Mouse (Mus musculus): ENCODE measurements around the gene Rimkla. TPM values are rescaled to one million over a fixed set of nuclear protein-coding genes. Genes with fewer than 3 reads are reported as not detected.

The Rimkla gene
- polyA plus RNA-seq, 1 experiment from 2014 or later: 2.2 TPM

- H3K36me3 ChIP-seq (replicated peaks; ENCODE audit: control insufficient read depth, insufficient read depth, low read depth, low read length): no peaks in the 10 kb centered on the region
- WGBS: 55% methylated on average over 2 of the region's 2 CpGs
- no peak for ATAC-seq (replicated peaks; ENCODE audit: insufficient number of reproducible peaks, low FRiP score, low TSS enrichment, low read depth)
These were observed 66.8 kb downstream of the Rimkla start for GRCm38 (mm10) chr4:119425601-119426000.

GRCm38 (mm10) chr4:119425077-119425476, 67.4 kb downstream of the Rimkla start:
- Histone ChIP-seq H3K9me3 (replicated peaks; ENCODE audit: control insufficient read depth, low read length) (no peaks in the 10 kb centered on the region), H3K9ac (replicated peaks; ENCODE audit: low read length) (no peak overlapping the region), H3K4me1 (ENCODE audit: control insufficient read depth, insufficient read depth, low read length) (no peaks in the 10 kb centered on the region; the same call in 1 of the 2 replicates), H3K4me2 (ENCODE audit: low read depth, low read length) (no peak overlapping the region), H3K27ac (replicated peaks; ENCODE audit: low read depth, low read length) (no peak overlapping the region), H3K36me3 (replicated peaks; ENCODE audit: control insufficient read depth, insufficient read depth, low read depth, low read length) (no peaks in the 10 kb centered on the region), H3K4me3 (ENCODE audit: low read depth, low read length) (no peak overlapping the region), H3K27me3 (ENCODE audit: control insufficient read depth, insufficient read depth, low read length) (no peaks in the 10 kb centered on the region)
- WGBS: 90% methylated on average over 2 of the region's 2 CpGs
- ATAC-seq (replicated peaks; ENCODE audit: insufficient number of reproducible peaks, low FRiP score, low TSS enrichment, low read depth) (no peak), DNase-seq (ENCODE audit: low spot score) (no peak)

More at GRCm38 (mm10) chr4:119425601-119426000, 66.8 kb downstream of the Rimkla start:
- no peak overlapping the region for H3K9ac ChIP-seq (replicated peaks; ENCODE audit: low read length)
- DNase-seq (ENCODE audit: low spot score): no peak
- H3K4me3 ChIP-seq (ENCODE audit: low read depth, low read length): no peak overlapping the region
- no peaks in the 10 kb centered on the region for H3K9me3 ChIP-seq (replicated peaks; ENCODE audit: control insufficient read depth, low read length)
- no peaks in the 10 kb centered on the region; the same call in 1 of the 2 replicates for H3K4me1 ChIP-seq (ENCODE audit: control insufficient read depth, insufficient read depth, low read length)
- no peak overlapping the region for H3K27ac ChIP-seq (replicated peaks; ENCODE audit: low read depth, low read length)
- no peak overlapping the region for H3K4me2 ChIP-seq (ENCODE audit: low read depth, low read length)
- H3K27me3 ChIP-seq (ENCODE audit: control insufficient read depth, insufficient read depth, low read length): no peaks in the 10 kb centered on the region

GRCm38 (mm10) chr4:119422294-119422964, 70.0 kb downstream of the Rimkla start, which contains the start of the genes Ppcs and Zmynd12:
Ppcs (minus strand) TSS chr4:119422420.
Zmynd12 (plus strand) TSS chr4:119422814.
- under 1% methylated on average over 52 of the region's 52 CpGs for WGBS
- Histone ChIP-seq H3K9me3 (replicated peaks; ENCODE audit: control insufficient read depth, low read length) (no peaks in the 10 kb centered on the region), H3K4me2 (ENCODE audit: low read depth, low read length) (peak within 1 kb of the TSS; percentile 89), H3K9ac (replicated peaks; ENCODE audit: low read length) (peak within 1 kb of the TSS; percentile 82), H3K4me1 (ENCODE audit: control insufficient read depth, insufficient read depth, low read length) (no peaks in the 10 kb centered on the region; the same call in 1 of the 2 replicates), H3K27ac (replicated peaks; ENCODE audit: low read depth, low read length) (peak within 1 kb of the TSS; percentile 67), H3K4me3 (ENCODE audit: low read depth, low read length) (peak within 1 kb of the TSS; percentile 70), H3K36me3 (replicated peaks; ENCODE audit: control insufficient read depth, insufficient read depth, low read depth, low read length) (no peaks in the 10 kb centered on the region), H3K27me3 (ENCODE audit: control insufficient read depth, insufficient read depth, low read length) (no peaks in the 10 kb centered on the region)
- peak; percentile 93 for DNase-seq (ENCODE audit: low spot score)
- peak; percentile 91 for ATAC-seq (replicated peaks; ENCODE audit: insufficient number of reproducible peaks, low FRiP score, low TSS enrichment, low read depth)

- H3K4me3 ChIP-seq (ENCODE audit: low read depth, low read length): peak overlapping the region; percentile 70
- H3K27ac ChIP-seq (replicated peaks; ENCODE audit: low read depth, low read length): peak overlapping the region; percentile 62
- H3K9me3 ChIP-seq (replicated peaks; ENCODE audit: control insufficient read depth, low read length): no peaks in the 10 kb centered on the region
- no peaks in the 10 kb centered on the region for H3K36me3 ChIP-seq (replicated peaks; ENCODE audit: control insufficient read depth, insufficient read depth, low read depth, low read length)
- H3K9ac ChIP-seq (replicated peaks; ENCODE audit: low read length): peak overlapping the region; percentile 82
- no peaks in the 10 kb centered on the region for H3K27me3 ChIP-seq (ENCODE audit: control insufficient read depth, insufficient read depth, low read length)
- peak overlapping the region; percentile 89 for H3K4me2 ChIP-seq (ENCODE audit: low read depth, low read length)
- DNase-seq (ENCODE audit: low spot score): no peak
- no peaks in the 10 kb centered on the region; the same call in 1 of the 2 replicates for H3K4me1 ChIP-seq (ENCODE audit: control insufficient read depth, insufficient read depth, low read length)
- ATAC-seq (replicated peaks; ENCODE audit: insufficient number of reproducible peaks, low FRiP score, low TSS enrichment, low read depth): peak; percentile 63
- 0% methylated on average over 31 of the region's 31 CpGs for WGBS
These were observed 70.5 kb downstream of the Rimkla start for GRCm38 (mm10) chr4:119421921-119422293.

- WGBS: 75% methylated on average over 3 of the region's 3 CpGs
- H3K27ac ChIP-seq (replicated peaks; ENCODE audit: low read depth, low read length): no peak overlapping the region
- H3K4me1 ChIP-seq (ENCODE audit: control insufficient read depth, insufficient read depth, low read length): no peaks in the 10 kb centered on the region; the same call in 1 of the 2 replicates
- DNase-seq (ENCODE audit: low spot score) (no peak), ATAC-seq (replicated peaks; ENCODE audit: insufficient number of reproducible peaks, low FRiP score, low TSS enrichment, low read depth) (no peak)
- no peaks in the 10 kb centered on the region for H3K9me3 ChIP-seq (replicated peaks; ENCODE audit: control insufficient read depth, low read length)
- peak overlapping the region; percentile 82 for H3K9ac ChIP-seq (replicated peaks; ENCODE audit: low read length)
- H3K4me3 ChIP-seq (ENCODE audit: low read depth, low read length): peak overlapping the region; percentile 70
- H3K4me2 ChIP-seq (ENCODE audit: low read depth, low read length): peak overlapping the region; percentile 89
- no peaks in the 10 kb centered on the region for H3K27me3 ChIP-seq (ENCODE audit: control insufficient read depth, insufficient read depth, low read length)
- no peaks in the 10 kb centered on the region for H3K36me3 ChIP-seq (replicated peaks; ENCODE audit: control insufficient read depth, insufficient read depth, low read depth, low read length)
These were observed 71.2 kb downstream of the Rimkla start for GRCm38 (mm10) chr4:119421191-119421590.

GRCm38 (mm10) chr4:119417894-119418293, 74.5 kb downstream of the Rimkla start:
- Histone ChIP-seq H3K27ac (replicated peaks; ENCODE audit: low read depth, low read length) (no peak overlapping the region), H3K4me3 (ENCODE audit: low read depth, low read length) (no peak overlapping the region), H3K27me3 (ENCODE audit: control insufficient read depth, insufficient read depth, low read length) (no peaks in the 10 kb centered on the region), H3K4me1 (ENCODE audit: control insufficient read depth, insufficient read depth, low read length) (no peaks in the 10 kb centered on the region; the same call in 1 of the 2 replicates), H3K9ac (replicated peaks; ENCODE audit: low read length) (no peak overlapping the region), H3K9me3 (replicated peaks; ENCODE audit: control insufficient read depth, low read length) (no peaks in the 10 kb centered on the region), H3K36me3 (replicated peaks; ENCODE audit: control insufficient read depth, insufficient read depth, low read depth, low read length) (no peaks in the 10 kb centered on the region), H3K4me2 (ENCODE audit: low read depth, low read length) (no peak overlapping the region)
- WGBS: 87% methylated on average over 3 of the region's 3 CpGs
- DNase-seq (ENCODE audit: low spot score): no peak
- ATAC-seq (replicated peaks; ENCODE audit: insufficient number of reproducible peaks, low FRiP score, low TSS enrichment, low read depth): no peak

GRCm38 (mm10) chr4:119417270-119417669, 75.2 kb downstream of the Rimkla start:
- Histone ChIP-seq H3K9ac (replicated peaks; ENCODE audit: low read length) (no peak overlapping the region), H3K4me1 (ENCODE audit: control insufficient read depth, insufficient read depth, low read length) (no peaks in the 10 kb centered on the region; the same call in 1 of the 2 replicates), H3K36me3 (replicated peaks; ENCODE audit: control insufficient read depth, insufficient read depth, low read depth, low read length) (no peaks in the 10 kb centered on the region), H3K27me3 (ENCODE audit: control insufficient read depth, insufficient read depth, low read length) (no peaks in the 10 kb centered on the region), H3K9me3 (replicated peaks; ENCODE audit: control insufficient read depth, low read length) (no peaks in the 10 kb centered on the region), H3K27ac (replicated peaks; ENCODE audit: low read depth, low read length) (no peak overlapping the region), H3K4me3 (ENCODE audit: low read depth, low read length) (no peak overlapping the region), H3K4me2 (ENCODE audit: low read depth, low read length) (no peak overlapping the region)
- ATAC-seq (replicated peaks; ENCODE audit: insufficient number of reproducible peaks, low FRiP score, low TSS enrichment, low read depth): no peak
- WGBS: 86% methylated on average over 3 of the region's 3 CpGs
- DNase-seq (ENCODE audit: low spot score): no peak
